Mouse (Mus musculus) spleen, adult 2 months (tissue): ENCODE data around the gene Jak1. TPM values are rescaled to one million over a fixed set of nuclear protein-coding genes. Genes with fewer than 3 reads are reported as not detected.

Experiments
- DNase-seq, 2 experiments: peaks; one replicate each; pipeline versions ENCODE4 v3.0.0 to v3.0.0-alpha.2; 2012 to 2021; ENCODE audit warnings: low spot score in 2 of 2, low read depth in 1 of 2
- H3K27ac ChIP-seq: fragments of 200-500 bp; 2 replicates; pipeline ENCODE4 v1.5.1; 2012; ENCODE audit warnings: low read length, inconsistent platforms; ENCODE audit not compliant: insufficient read depth
- H3K27me3 ChIP-seq: fragments of 200-500 bp; 2 replicates; pipeline ENCODE4 v1.6.1; 2012; ENCODE audit warnings: mild to moderate bottlenecking, moderate library complexity, low read length, inconsistent platforms; ENCODE audit not compliant: control insufficient read depth, insufficient read depth
- H3K36me3 ChIP-seq: fragments of 200-500 bp; 2 replicates; pipeline ENCODE4 v1.6.1; 2012; ENCODE audit warnings: mild to moderate bottlenecking, low read length, inconsistent platforms; ENCODE audit not compliant: control insufficient read depth, insufficient read depth
- H3K4me1 ChIP-seq: fragments of 200-500 bp; 2 replicates; pipeline ENCODE4 v1.6.1; 2011; ENCODE audit warnings: inconsistent platforms; ENCODE audit not compliant: control insufficient read depth, insufficient read depth, insufficient read length
- H3K4me3 ChIP-seq: fragments of 200-500 bp; 2 replicates; pipeline ENCODE4 v1.5.1; 2011; ENCODE audit warnings: mild to moderate bottlenecking, inconsistent platforms; ENCODE audit not compliant: insufficient read depth, insufficient read length; ENCODE audit errors: extremely low read depth
- CTCF ChIP-seq: fragments of 200-500 bp; IDR thresholded peaks from 2 replicates; pipeline ENCODE4 v1.5.1; 2011; ENCODE audit warnings: mild to moderate bottlenecking, inconsistent platforms; ENCODE audit not compliant: insufficient read depth, insufficient read length, insufficient replicate concordance; ENCODE audit errors: extremely low read depth
- POLR2A ChIP-seq: fragments of 200-500 bp; IDR thresholded peaks from 2 replicates; pipeline ENCODE4 v1.6.1; 2011; ENCODE audit warnings: low read depth, low read length, inconsistent platforms
- WGBS: fragments of 180-500 bp; shearing (Covaris S2); methylation state at CpG from one replicate; pipeline ENCODE4 v1.1.7; 2018; 5-methylcytosine and 5-hydroxymethylcytosine counted together
- polyA plus RNA-seq: library from polyadenylated mRNA; depleted of rRNA; stranded (reverse); fragments of >200 nt; gene quantifications from 2 replicates; pipeline ENCODE4 v1.2.3, GENCODE M21; 2012

The Jak1 gene
- polyA plus RNA-seq, 1 experiment, result 63.9 TPM

DNA sequence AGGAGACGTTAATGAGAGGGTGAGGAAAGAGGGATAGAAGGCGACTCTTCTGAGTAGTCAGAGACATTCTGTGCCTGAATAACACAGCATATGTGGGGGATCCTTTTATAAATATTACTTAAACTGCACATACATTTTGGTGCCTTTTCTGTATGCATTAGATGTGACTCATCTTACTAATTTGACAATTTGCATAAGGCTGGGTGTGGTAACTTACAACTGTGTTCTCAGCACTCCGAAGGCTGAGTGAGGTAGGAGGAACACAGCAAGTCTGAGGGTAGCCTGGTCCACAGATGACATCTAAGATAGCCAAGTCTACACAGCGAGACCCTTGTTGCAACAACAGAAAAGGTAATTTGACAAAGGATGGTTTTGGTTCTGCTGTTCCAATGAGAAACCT lies 39.0 kb upstream of the Jak1 start:
- no peak for DNase-seq
- H3K27me3 ChIP-seq, result no peaks in the 10 kb centered on the region
- no peaks in the 10 kb centered on the region for H3K36me3 ChIP-seq
- peaks cover 4% of the 10 kb centered on the region for H3K4me1 ChIP-seq
- TF ChIP-seq POLR2A, result no peak
- TF ChIP-seq CTCF, result no peak
- H3K27ac ChIP-seq, result no peak overlapping the region
- 85% methylated on average over 4 of the region's 4 CpGs for WGBS
- H3K4me3 ChIP-seq, result no peak overlapping the region

DNA sequence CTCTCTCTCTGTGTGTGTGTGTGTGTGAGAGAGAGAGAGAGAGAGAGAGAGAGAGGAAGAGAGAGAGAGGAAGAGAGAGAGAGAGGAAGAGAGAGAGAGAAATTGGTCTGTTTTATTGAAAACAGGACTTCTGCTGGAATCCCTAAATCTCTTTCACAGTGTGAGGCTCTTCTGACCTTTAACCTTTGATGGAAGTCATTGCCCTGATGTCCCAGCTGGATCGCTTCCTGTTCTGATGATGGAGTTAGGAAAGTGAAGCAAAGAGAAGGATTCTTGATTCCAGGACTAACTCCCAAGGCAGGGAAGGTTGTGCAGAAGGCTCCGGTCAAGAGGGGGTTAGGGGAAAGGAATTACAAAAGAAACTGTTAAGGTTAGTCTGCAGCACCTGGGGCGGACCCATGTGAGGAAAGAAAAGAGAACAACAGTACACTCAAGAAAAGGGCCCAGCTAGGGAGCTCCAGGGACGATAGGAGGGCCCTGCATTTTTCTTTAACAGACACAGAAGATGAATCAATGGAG lies 35.4 kb upstream of the Jak1 start:
- TF ChIP-seq POLR2A (no peak), CTCF (no peak)
- H3K27me3 ChIP-seq, result no peaks in the 10 kb centered on the region
- DNase-seq, result no peak
- H3K4me1 ChIP-seq, result peaks cover 21% of the 10 kb centered on the region
- no peaks in the 10 kb centered on the region for H3K36me3 ChIP-seq
- no peak overlapping the region for H3K27ac ChIP-seq
- H3K4me3 ChIP-seq, result no peak overlapping the region
- 68% methylated on average over 4 of the region's 4 CpGs for whole genome bisulfite sequencing

DNA sequence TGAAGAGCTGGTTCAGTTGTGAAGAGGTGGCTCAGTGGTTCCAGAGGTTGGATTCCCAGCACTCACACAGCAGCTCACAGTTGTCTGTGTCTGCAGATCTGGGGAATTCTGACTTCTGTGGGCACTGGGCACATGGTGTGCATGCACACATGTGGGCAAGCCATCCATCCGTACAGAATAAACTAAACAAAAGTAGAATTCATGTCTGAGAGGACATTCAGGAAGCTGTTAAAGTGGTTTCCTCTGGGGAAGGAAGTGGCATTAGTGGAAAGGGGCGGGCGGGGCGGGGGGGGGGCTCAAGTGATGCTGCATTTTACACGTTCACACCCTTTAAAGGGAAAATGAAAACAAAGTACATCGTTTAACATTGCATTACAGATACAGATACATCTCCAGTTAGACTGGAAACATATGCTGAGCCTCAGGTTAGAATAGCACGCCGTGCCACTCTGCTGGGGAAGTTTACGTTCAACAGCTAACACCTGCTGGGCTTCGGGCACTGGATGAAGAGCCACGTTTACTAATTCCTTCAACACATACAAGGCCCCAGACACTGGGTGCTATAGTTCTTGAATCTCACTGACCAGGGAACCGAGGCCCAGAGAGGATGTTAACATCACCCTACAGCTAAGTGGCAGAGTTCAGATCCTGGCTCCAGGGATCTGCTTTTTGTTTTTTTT lies 33.4 kb upstream of the Jak1 start:
- Histone ChIP-seq H3K4me3 (no peak overlapping the region), H3K4me1 (peaks cover 21% of the 10 kb centered on the region), H3K27me3 (no peaks in the 10 kb centered on the region), H3K27ac (peak overlapping the region; percentile 6; the same call in 1 of the 2 replicates), H3K36me3 (no peaks in the 10 kb centered on the region)
- no peak for TF ChIP-seq POLR2A
- DNase-seq, result peak; percentile 12 to 21
- 7% methylated on average over 12 of the region's 12 CpGs for WGBS

DNA sequence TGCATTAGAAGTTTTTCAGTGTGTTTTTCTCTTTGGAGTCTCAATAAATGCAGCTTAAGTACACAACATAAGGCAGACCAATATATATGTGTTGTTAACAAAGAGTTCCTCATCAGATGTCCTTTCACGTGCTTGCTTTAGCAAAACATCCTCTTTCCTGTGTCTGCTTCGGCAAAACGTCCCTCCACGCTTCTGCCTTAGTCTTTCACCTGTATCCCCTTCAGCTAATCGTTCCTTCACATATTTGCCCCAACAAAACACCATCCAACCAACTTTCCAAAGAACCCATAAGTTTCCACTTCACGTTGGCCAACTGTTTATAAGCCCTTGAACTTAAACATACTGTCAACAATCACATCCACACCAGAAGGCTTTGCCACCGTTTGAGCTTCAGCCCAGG lies 31.8 kb upstream of the Jak1 start:
- Histone ChIP-seq H3K36me3 (no peaks in the 10 kb centered on the region), H3K4me3 (no peak overlapping the region), H3K27me3 (no peaks in the 10 kb centered on the region), H3K27ac (peak overlapping the region; percentile 7; the same call in 1 of the 2 replicates), H3K4me1 (peaks cover 25% of the 10 kb centered on the region)
- DNase-seq, result peak in 1 of 2 experiments; percentile 43
- TF ChIP-seq CTCF (no peak), POLR2A (no peak)
- 34% methylated on average over 7 of the region's 7 CpGs for WGBS

DNA sequence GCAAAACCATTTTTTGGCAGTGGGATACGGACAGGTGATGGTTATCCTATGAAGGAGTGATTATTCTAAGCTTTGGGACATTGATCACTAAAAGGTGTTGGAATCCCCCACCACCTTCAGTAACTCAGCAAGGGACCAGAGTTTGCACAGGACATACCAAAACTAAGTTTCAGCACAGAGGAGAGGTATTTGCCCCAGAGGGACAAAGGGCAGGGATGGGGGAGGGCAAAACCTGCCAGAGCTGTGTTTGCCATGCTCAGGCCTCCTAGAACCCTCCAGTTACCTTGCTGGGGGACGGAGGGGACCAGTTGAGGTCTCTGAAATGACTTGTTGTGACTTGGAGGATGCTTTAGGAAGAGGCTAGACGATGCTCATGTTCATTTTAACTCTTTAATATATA lies 30.7 kb upstream of the Jak1 start:
- TF ChIP-seq POLR2A, result no peak
- TF ChIP-seq CTCF, result no peak
- WGBS, result 90% methylated on average over 3 of the region's 3 CpGs
- Histone ChIP-seq H3K4me3 (no peak overlapping the region), H3K4me1 (peaks cover 26% of the 10 kb centered on the region), H3K36me3 (no peaks in the 10 kb centered on the region), H3K27ac (no peak overlapping the region), H3K27me3 (no peaks in the 10 kb centered on the region)
- no peak for DNase-seq

DNA sequence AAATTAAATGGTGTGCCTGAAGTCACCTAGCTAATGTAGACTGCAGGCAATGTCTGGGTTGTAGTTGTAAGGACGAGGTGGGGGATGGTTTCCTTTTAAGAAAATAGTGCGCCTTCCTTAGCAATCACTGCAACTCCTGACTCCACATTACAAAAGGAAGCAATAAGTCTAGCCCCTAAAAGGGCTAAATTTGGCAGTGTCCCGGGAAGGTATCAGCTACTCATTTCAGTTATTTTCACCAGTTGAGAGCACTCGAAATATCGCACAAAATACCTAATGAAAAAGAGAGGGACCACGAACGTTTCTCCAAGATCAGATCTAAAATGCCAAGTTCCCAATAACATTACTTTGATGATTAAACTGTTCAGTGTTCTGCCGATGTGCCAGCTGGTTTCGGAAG lies 28.6 kb upstream of the Jak1 start:
- no peak for DNase-seq
- Histone ChIP-seq H3K27ac (peak overlapping the region; percentile 94), H3K36me3 (no peaks in the 10 kb centered on the region), H3K4me3 (no peak overlapping the region), H3K4me1 (peaks cover 19% of the 10 kb centered on the region; the same call in 1 of the 2 replicates), H3K27me3 (no peaks in the 10 kb centered on the region)
- TF ChIP-seq POLR2A, result no peak
- TF ChIP-seq CTCF, result no peak
- WGBS, result 64% methylated on average over 9 of the region's 9 CpGs

DNA sequence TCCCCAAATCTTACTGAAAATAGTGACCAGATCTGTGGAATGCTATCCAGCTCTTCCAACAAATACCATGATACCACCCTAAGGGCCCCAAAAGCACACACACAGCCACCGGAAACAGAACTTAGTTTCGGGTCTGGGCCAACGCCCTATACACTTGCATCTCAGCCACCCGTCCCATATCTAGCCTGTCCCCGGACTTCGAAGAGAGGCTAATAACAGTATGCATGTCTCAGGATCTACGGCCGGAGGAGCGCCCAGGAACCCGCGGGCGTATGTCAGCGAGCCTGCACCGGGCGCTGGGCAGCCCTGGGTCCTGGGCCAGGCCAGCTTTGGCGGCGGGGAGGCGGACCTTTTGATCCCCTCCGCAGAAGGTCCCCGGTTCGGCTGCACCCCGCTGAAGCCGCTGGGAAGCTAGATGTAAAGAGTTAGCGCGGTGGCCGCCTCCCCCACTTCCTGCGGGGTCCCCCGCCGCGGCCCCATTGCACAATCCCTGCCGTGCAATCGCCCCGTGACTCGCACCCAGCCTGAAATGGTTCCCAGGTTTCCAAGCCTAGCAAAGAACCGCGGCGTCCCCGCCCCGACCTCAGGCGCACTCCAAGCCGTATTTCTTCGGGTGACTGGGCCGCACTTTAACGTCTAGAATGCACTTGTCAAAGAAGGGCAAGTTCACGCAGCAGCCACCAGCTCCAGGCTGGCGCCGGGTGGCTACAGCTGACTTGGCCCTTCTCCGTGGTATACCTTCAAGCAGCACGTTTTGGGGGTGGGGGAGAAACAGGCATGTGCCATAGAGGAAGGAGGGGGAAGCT lies 27.9 kb upstream of the Jak1 start:
- Histone ChIP-seq H3K27me3 (no peaks in the 10 kb centered on the region), H3K4me1 (peaks cover 15% of the 10 kb centered on the region; the same call in 1 of the 2 replicates), H3K36me3 (no peaks in the 10 kb centered on the region), H3K4me3 (peak overlapping the region; percentile 57), H3K27ac (peak overlapping the region; percentile 94)
- TF ChIP-seq CTCF (no peak), POLR2A (no peak)
- WGBS, result 3% methylated on average over 49 of the region's 49 CpGs
- DNase-seq, result peak; percentile 30 to 48
